Mouse (Mus musculus) stomach, embryonic 16.5 days (tissue): ENCODE measurements around the gene Clpb. TPM values are rescaled to one million over a fixed set of nuclear protein-coding genes. Genes with fewer than 3 reads are reported as not detected.

ENCODE experiments used
- ATAC-seq: fragments of 200-750 bp; cut with Nextera tagmentation; 2 replicates; pipeline ENCODE4 v1.8.0; 2017; ENCODE audit warnings: moderate number of reproducible peaks, moderate TSS enrichment; ENCODE audit not compliant: insufficient read depth, low FRiP score
- H3K27ac ChIP-seq: fragments of 300-500 bp; sonication (generic); 2 replicates; pipeline ENCODE4 v1.5.1; 2014; ENCODE audit warnings: low read length
- H3K27me3 ChIP-seq: fragments of 300-500 bp; sonication (generic); 2 replicates; pipeline ENCODE4 v1.6.1; 2014; ENCODE audit warnings: low read length, control low read depth, mixed read lengths; ENCODE audit not compliant: control insufficient read depth, insufficient read depth
- H3K36me3 ChIP-seq: fragments of 300-500 bp; sonication (generic); 2 replicates; pipeline ENCODE4 v1.6.1; 2014; ENCODE audit warnings: low read length; ENCODE audit not compliant: control insufficient read depth, insufficient read depth
- H3K4me1 ChIP-seq: fragments of 300-500 bp; sonication (generic); 2 replicates; pipeline ENCODE4 v1.6.1; 2014; ENCODE audit warnings: low read length, control low read depth, mixed read lengths; ENCODE audit not compliant: control insufficient read depth, insufficient read depth
- H3K4me2 ChIP-seq: fragments of 300-500 bp; sonication (generic); 2 replicates; pipeline ENCODE4 v1.6.1; 2014; ENCODE audit warnings: low read depth, low read length, mixed read lengths
- H3K4me3 ChIP-seq: fragments of 300-500 bp; sonication (generic); replicated peaks from 2 replicates; pipeline ENCODE4 v1.5.1; 2014; ENCODE audit warnings: mild to moderate bottlenecking, low read length
- H3K9ac ChIP-seq: fragments of 300-500 bp; sonication (generic); 2 replicates; pipeline ENCODE4 v1.6.1; 2014; ENCODE audit warnings: low read length
- H3K9me3 ChIP-seq: fragments of 300-500 bp; sonication (generic); replicated peaks from 2 replicates; pipeline ENCODE4 v1.6.1; 2016; ENCODE audit warnings: low read length, control low read depth; ENCODE audit not compliant: control insufficient read depth
- WGBS: fragments of 180-500 bp; shearing (Covaris S2); extraction: QIAGEN DNeasy Blood & Tissue Kit; methylation state at CpG from one replicate; pipeline ENCODE4 v1.1.7; 2014; 5-methylcytosine and 5-hydroxymethylcytosine counted together
- polyA plus RNA-seq: library from polyadenylated mRNA; unstranded; fragments of >200 nt; fragmentation: Nextera tagmentation; extraction: Ambion mirVana; gene quantifications from 2 replicates; pipeline ENCODE4 v1.2.1, GENCODE M21; 2015

Clpb gene
- polyA plus RNA-seq, 1 experiment from 2014 or later: 55.9 TPM

- Histone ChIP-seq H3K4me2 (no peak overlapping the region), H3K27me3 (no peaks in the 10 kb centered on the region), H3K27ac (no peak overlapping the region), H3K9me3 (no peaks in the 10 kb centered on the region), H3K4me3 (no peak overlapping the region), H3K4me1 (peaks cover 23% of the 10 kb centered on the region), H3K36me3 (peaks cover 49% of the 10 kb centered on the region), H3K9ac (no peak overlapping the region)
- ATAC-seq: no peak
- WGBS: 61% methylated on average over 5 of the region's 5 CpGs
Observed at GRCm38 (mm10) chr7:101833352-101833751, 169.9 kb downstream of the Clpb start.

GRCm38 (mm10) chr7:101833916-101834584 lies 170.6 kb downstream of the Clpb start:
- Histone ChIP-seq H3K4me1 (peaks cover 28% of the 10 kb centered on the region), H3K36me3 (peaks cover 45% of the 10 kb centered on the region), H3K9ac (no peak overlapping the region), H3K4me3 (no peak overlapping the region), H3K9me3 (no peaks in the 10 kb centered on the region), H3K27me3 (no peaks in the 10 kb centered on the region), H3K27ac (no peak overlapping the region), H3K4me2 (0 out of 2 replicates have a peak overlapping the region, but pooled peaks have one; percentile 82)
- no peak for ATAC-seq
- WGBS: 57% methylated on average over 3 of the region's 3 CpGs

- peak overlapping the region; percentile 94; the same call in 1 of the 2 replicates for H3K4me3 ChIP-seq
Observed at GRCm38 (mm10) chr7:101834903-101835302, 171.5 kb downstream of the Clpb start.

GRCm38 (mm10) chr7:101835457-101836109 lies 172.2 kb downstream of the Clpb start:
- peak overlapping the region; percentile 94 for H3K4me3 ChIP-seq
- no peaks in the 10 kb centered on the region for H3K9me3 ChIP-seq
- no peaks in the 10 kb centered on the region for H3K27me3 ChIP-seq
- peaks cover 28% of the 10 kb centered on the region for H3K4me1 ChIP-seq
- H3K27ac ChIP-seq: peak overlapping the region; percentile 97
- peak overlapping the region; percentile 98 for H3K9ac ChIP-seq
- H3K4me2 ChIP-seq: peak overlapping the region; percentile 82
- peaks cover 30% of the 10 kb centered on the region for H3K36me3 ChIP-seq
- 28% methylated on average over 5 of the region's 5 CpGs for WGBS
- ATAC-seq: no peak

More at GRCm38 (mm10) chr7:101834903-101835302, 171.5 kb downstream of the Clpb start:
- H3K36me3 ChIP-seq: peaks cover 37% of the 10 kb centered on the region
- peaks cover 28% of the 10 kb centered on the region for H3K4me1 ChIP-seq
- H3K9me3 ChIP-seq: no peaks in the 10 kb centered on the region
- no peak for ATAC-seq
- 0 out of 2 replicates have a peak overlapping the region, but pooled peaks have one; percentile 8 for H3K27ac ChIP-seq
- H3K27me3 ChIP-seq: no peaks in the 10 kb centered on the region
- H3K9ac ChIP-seq: peak overlapping the region; percentile 98
- 52% methylated on average over 3 of the region's 3 CpGs for WGBS
- H3K4me2 ChIP-seq: peak overlapping the region; percentile 82

- peaks cover 28% of the 10 kb centered on the region for H3K4me1 ChIP-seq
- peak overlapping the region; percentile 82 for H3K4me2 ChIP-seq
- peak overlapping the region; percentile 97 for H3K27ac ChIP-seq
- H3K36me3 ChIP-seq: peaks cover 21% of the 10 kb centered on the region
- H3K4me3 ChIP-seq: peak overlapping the region; percentile 94
- WGBS: under 1% methylated on average over 63 of the region's 63 CpGs
- ATAC-seq: peak; percentile 30; the same call in 1 of the 2 replicates
- H3K9me3 ChIP-seq: no peaks in the 10 kb centered on the region
- peak overlapping the region; percentile 98 for H3K9ac ChIP-seq
- H3K27me3 ChIP-seq: no peaks in the 10 kb centered on the region
Observed at GRCm38 (mm10) chr7:101836271-101837153, 173.1 kb downstream of the Clpb start.

GRCm38 (mm10) chr7:101837154-101837605 lies 173.7 kb downstream of the Clpb start:
- H3K4me3 ChIP-seq: peak overlapping the region; percentile 94
- under 1% methylated on average over 20 of the region's 20 CpGs for WGBS
- ATAC-seq: no peak; the same call in 1 of the 2 replicates
- peak overlapping the region; percentile 98 for H3K9ac ChIP-seq
- H3K27me3 ChIP-seq: no peaks in the 10 kb centered on the region
- H3K27ac ChIP-seq: peak overlapping the region; percentile 97
- no peaks in the 10 kb centered on the region for H3K9me3 ChIP-seq
- peaks cover 28% of the 10 kb centered on the region for H3K4me1 ChIP-seq
- peak overlapping the region; percentile 82 for H3K4me2 ChIP-seq
- H3K36me3 ChIP-seq: 0 out of 2 replicates have a peak, but pooled peaks cover 14% of the 10 kb centered on the region

- Histone ChIP-seq H3K9me3 (no peaks in the 10 kb centered on the region), H3K4me1 (peaks cover 28% of the 10 kb centered on the region), H3K9ac (peak within 1 kb of the TSS; percentile 98), H3K4me3 (peak within 1 kb of the TSS; percentile 94), H3K27ac (peak within 1 kb of the TSS; percentile 97), H3K36me3 (0 out of 2 replicates have a peak, but pooled peaks cover 10% of the 10 kb centered on the region), H3K27me3 (no peaks in the 10 kb centered on the region), H3K4me2 (peak within 1 kb of the TSS; percentile 82)
- ATAC-seq: peak; percentile 90
- under 1% methylated on average over 64 of the region's 64 CpGs for WGBS
Observed at GRCm38 (mm10) chr7:101837606-101838471, 174.4 kb downstream of the Clpb start, which contains the start of gene Inppl1. Inppl1 (minus strand) TSS chr7:101838229.

- Histone ChIP-seq H3K4me2 (no peak overlapping the region), H3K27ac (no peak overlapping the region), H3K9me3 (no peaks in the 10 kb centered on the region), H3K9ac (no peak overlapping the region), H3K27me3 (no peaks in the 10 kb centered on the region), H3K4me1 (no peaks in the 10 kb centered on the region), H3K4me3 (no peak overlapping the region), H3K36me3 (no peaks in the 10 kb centered on the region)
- WGBS: 61% methylated on average over 6 of the region's 6 CpGs
- no peak for ATAC-seq
Observed at GRCm38 (mm10) chr7:101844186-101844585, 180.8 kb downstream of the Clpb start.
